Mouse (Mus musculus): ENCODE data around the gene Ywhaq.

- TF ChIP-seq CTCF (IDR thresholded peaks at IDR 0.05; ENCODE audit: low read depth) (no peak), EP300 (IDR thresholded peaks at IDR 0.05; ENCODE audit: low read depth) (no peak)
Measured at GRCm38 (mm10) chr12:21402771-21403170, 14.7 kb downstream of the Ywhaq start.

Data from liver, embryonic 14.5 days (tissue).